Mouse (Mus musculus) heart, embryonic 16.5 days (tissue): ENCODE measurements around the gene Olfr239. TPM values are rescaled to one million over a fixed set of nuclear protein-coding genes. Genes with fewer than 3 reads are reported as not detected.
"Not testable (repeated sequence)": the region's sequence is repeated elsewhere in the genome, so short reads cannot be mapped to it uniquely, and the experiment has no call there.

Experiments used
- ATAC-seq: fragments of 200-750 bp; cut with Nextera tagmentation; replicated peaks from 2 replicates; pipeline ENCODE4 v1.8.0; 2017; ENCODE audit warnings: moderate number of reproducible peaks; ENCODE audit not compliant: insufficient read depth, low FRiP score; ENCODE audit errors: extremely low read depth
- H3K27ac ChIP-seq: fragments of 300-500 bp; sonication (generic); 2 replicates; pipeline ENCODE4 v1.5.1; 2014; ENCODE audit warnings: mild to moderate bottlenecking, low read length, control low read depth, moderate library complexity
- H3K27me3 ChIP-seq: fragments of 300-500 bp; sonication (generic); 2 replicates; pipeline ENCODE4 v1.6.1; 2014; ENCODE audit warnings: low read length, mixed read lengths; ENCODE audit not compliant: control insufficient read depth, insufficient read depth
- H3K36me3 ChIP-seq: fragments of 300-500 bp; sonication (generic); 2 replicates; pipeline ENCODE4 v1.6.1; 2014; ENCODE audit not compliant: control insufficient read depth, insufficient read depth
- H3K4me1 ChIP-seq: fragments of 300-500 bp; sonication (generic); 2 replicates; pipeline ENCODE4 v1.6.1; 2014; ENCODE audit warnings: low read length, mixed read lengths; ENCODE audit not compliant: control insufficient read depth, insufficient read depth
- H3K4me2 ChIP-seq: fragments of 300-500 bp; sonication (generic); 2 replicates; pipeline ENCODE4 v1.6.1; 2014; ENCODE audit warnings: low read depth, mild to moderate bottlenecking, control low read depth, low read length
- H3K4me3 ChIP-seq: fragments of 300-500 bp; sonication (generic); 2 replicates; pipeline ENCODE4 v1.5.1; 2014; ENCODE audit warnings: mild to moderate bottlenecking, control low read depth, low read length
- H3K9ac ChIP-seq: fragments of 300-500 bp; sonication (generic); 2 replicates; pipeline ENCODE4 v1.6.1; 2014; ENCODE audit warnings: low read length, control low read depth
- H3K9me3 ChIP-seq: fragments of 300-500 bp; sonication (generic); replicated peaks from 2 replicates; pipeline ENCODE4 v1.6.1; 2016; ENCODE audit warnings: low read length; ENCODE audit not compliant: control insufficient read depth
- WGBS: fragments of 180-500 bp; shearing (Covaris S2); extraction: QIAGEN DNeasy Blood & Tissue Kit; methylation state at CpG from one replicate; pipeline ENCODE4 v1.1.7; 2014; 5-methylcytosine and 5-hydroxymethylcytosine counted together
- polyA plus RNA-seq: library from polyadenylated mRNA; unstranded; fragments of >200 nt; fragmentation: Nextera tagmentation; extraction: Ambion mirVana; gene quantifications from 2 replicates; pipeline ENCODE4 v1.2.1, GENCODE M21; 2015

Gene Olfr239
- polyA plus RNA-seq, result 0.05 TPM in 1 of 2 replicates, not detected in the other

GRCm38 (mm10) chr17:33191002-33191401 lies at the start of gene Olfr239:
Olfr239 (plus strand) TSS chr17:33191302.
- WGBS, result no CpG with 5 or more reads among the region's 2 CpGs
- not testable (repeated sequence) for H3K9ac ChIP-seq, H3K4me2 ChIP-seq, ATAC-seq, H3K27me3 ChIP-seq, H3K27ac ChIP-seq, H3K4me3 ChIP-seq, H3K4me1 ChIP-seq, H3K9me3 ChIP-seq, H3K36me3 ChIP-seq

- not testable (repeated sequence) for H3K4me1 ChIP-seq, H3K9me3 ChIP-seq, ATAC-seq, H3K4me2 ChIP-seq, H3K27me3 ChIP-seq, H3K36me3 ChIP-seq, H3K27ac ChIP-seq, H3K9ac ChIP-seq, H3K4me3 ChIP-seq
- WGBS, result 66% methylated on average over 1 of the region's 1 CpGs
Measured at GRCm38 (mm10) chr17:33168147-33168546, 23.0 kb upstream of the Olfr239 start, which contains the start of gene Olfr55. Olfr55 (plus strand) TSS chr17:33168447.

- Histone ChIP-seq H3K36me3 (no peaks in the 10 kb centered on the region), H3K9me3 (peaks cover 7% of the 10 kb centered on the region), H3K9ac (no peak within 1 kb of the TSS), H3K4me2 (no peak within 1 kb of the TSS), H3K27ac (no peak within 1 kb of the TSS), H3K27me3 (no peaks in the 10 kb centered on the region), H3K4me1 (no peaks in the 10 kb centered on the region), H3K4me3 (no peak within 1 kb of the TSS)
- no peak for ATAC-seq
- 65% methylated on average over 2 of the region's 2 CpGs for WGBS
Measured at GRCm38 (mm10) chr17:33221590-33221989, 30.5 kb downstream of the Olfr239 start, which contains the start of gene Olfr1564. Olfr1564 (minus strand) TSS chr17:33221690.

GRCm38 (mm10) chr17:33236646-33237045 lies 45.5 kb downstream of the Olfr239 start:
- H3K4me1 ChIP-seq, ATAC-seq, H3K27ac ChIP-seq, H3K9me3 ChIP-seq, H3K4me3 ChIP-seq, H3K9ac ChIP-seq, H3K4me2 ChIP-seq, H3K27me3 ChIP-seq: not testable (repeated sequence)
- 92% methylated on average over 1 of the region's 1 CpGs for WGBS
- H3K36me3 ChIP-seq, result peaks cover 14% of the 10 kb centered on the region

Other genes with a start within 250 kb of the Olfr239 start
- 9.5 and 11.3 TPM in 2 replicates for gene Cyp4f13, start 243.9 kb upstream of the Olfr239 start, polyA plus RNA-seq
- 6.6 and 6.7 TPM in 2 replicates for gene Zfp472, start 225.5 kb upstream of the Olfr239 start, polyA plus RNA-seq
- gene Zfp952, start 198.2 kb upstream of the Olfr239 start, polyA plus RNA-seq, result 7.9 and 8.2 TPM in 2 replicates
- 5.8 and 6.8 TPM in 2 replicates for gene Zfp763, start 157.9 kb upstream of the Olfr239 start, polyA plus RNA-seq
- gene 4921501E09Rik, start 123.2 kb upstream of the Olfr239 start, polyA plus RNA-seq, result not detected in 2 replicates
- gene Zfp563, start 102.0 kb upstream of the Olfr239 start, polyA plus RNA-seq, result 4.4 and 5.6 TPM in 2 replicates
- 0.08 and 0.12 TPM in 2 replicates for gene Morc2b, start 51.6 kb upstream of the Olfr239 start, polyA plus RNA-seq
- not detected in 2 replicates for gene Olfr55, start 22.9 kb upstream of the Olfr239 start, polyA plus RNA-seq
- gene Olfr1564, start 30.4 kb downstream of the Olfr239 start, polyA plus RNA-seq, result 0.03 TPM in 1 of 2 replicates, not detected in the other
- gene Zfp955a, start 63.8 kb downstream of the Olfr239 start, polyA plus RNA-seq, result 16.0 and 17.4 TPM in 2 replicates
- gene Olfr63, start 73.4 kb downstream of the Olfr239 start, polyA plus RNA-seq, result 0.04 TPM in 1 of 2 replicates, not detected in the other
- 10.3 TPM in 2 replicates for gene Zfp955b, start 98.2 kb downstream of the Olfr239 start, polyA plus RNA-seq
- 6.3 and 6.5 TPM in 2 replicates for gene Zfp81, start 167.6 kb downstream of the Olfr239 start, polyA plus RNA-seq
- 6.7 and 7.9 TPM in 2 replicates for gene Zfp101, start 203.3 kb downstream of the Olfr239 start, polyA plus RNA-seq
- not detected in 2 replicates for gene Actl9, start 241.6 kb downstream of the Olfr239 start, polyA plus RNA-seq